In genomic region chr4:58553631-58554358, GRCm38 (mm10) we compare ENCODE assay signal across 8 mouse cellular contexts. TPM values are rescaled to one million over a fixed set of nuclear protein-coding genes. Genes with fewer than 3 reads are reported as not detected.
DNase-seq lines count a peak whose midpoint lies in the region; ATAC-seq and TF ChIP-seq lines count a peak whose summit lies in the region.

Gene Lpar1, minus strand, starts transcription at chr4:58553898.

- peak within 1 kb of the TSS; percentile 71 for H3K9ac ChIP-seq in kidney, postnatal 0 days (ENCODE audit: low read depth, low read length)
- H3K9ac ChIP-seq in embryonic facial prominence, embryonic 15.5 days: peak within 1 kb of the TSS; percentile 87
- H3K9ac ChIP-seq in hindbrain, embryonic 11.5 days (ENCODE audit: low read depth, low read length): peak within 1 kb of the TSS; percentile 65
- peak within 1 kb of the TSS; percentile 45 for H3K9ac ChIP-seq in liver, embryonic 16.5 days (ENCODE audit: low read depth, low read length)

- no peak for TF ChIP-seq CTCF in kidney, postnatal 0 days (IDR thresholded peaks at IDR 0.05; ENCODE audit: low read depth)

- H3K36me3 ChIP-seq in kidney, postnatal 0 days (ENCODE audit: insufficient read depth, low read length): no peaks in the 10 kb centered on the region
- no peaks in the 10 kb centered on the region for H3K36me3 ChIP-seq in embryonic facial prominence, embryonic 15.5 days
- no peaks in the 10 kb centered on the region for H3K36me3 ChIP-seq in hindbrain, embryonic 11.5 days (ENCODE audit: control insufficient read depth, insufficient read depth, low read length)
- no peaks in the 10 kb centered on the region for H3K36me3 ChIP-seq in liver, embryonic 16.5 days (ENCODE audit: control insufficient read depth, insufficient read depth)

- H3K4me1 ChIP-seq in kidney, postnatal 0 days (replicated peaks; ENCODE audit: insufficient read depth, low read length): no peaks in the 10 kb centered on the region
- peaks cover 27% of the 10 kb centered on the region for H3K4me1 ChIP-seq in embryonic facial prominence, embryonic 15.5 days
- 0 out of 2 replicates have a peak, but pooled peaks cover 2% of the 10 kb centered on the region for H3K4me1 ChIP-seq in hindbrain, embryonic 11.5 days (replicated peaks; ENCODE audit: control insufficient read depth, insufficient read depth, low read length)
- H3K4me1 ChIP-seq in liver, embryonic 16.5 days (ENCODE audit: control insufficient read depth, low read depth, low read length): peaks cover 3% of the 10 kb centered on the region

- 11% methylated on average over 19 of the region's 19 CpGs for WGBS in kidney, postnatal 0 days
- WGBS in embryonic facial prominence, embryonic 15.5 days: 7% methylated on average over 18 of the region's 19 CpGs
- WGBS in hindbrain, embryonic 11.5 days: 4% methylated on average over 16 of the region's 19 CpGs
- WGBS in liver, embryonic 16.5 days (ENCODE audit: insufficient replicate concordance): 7% methylated on average over 19 of the region's 19 CpGs

- ATAC-seq in kidney, postnatal 0 days (replicated peaks; ENCODE audit: low FRiP score, low read depth): peak; percentile 58
- ATAC-seq in embryonic facial prominence, embryonic 15.5 days (ENCODE audit: insufficient number of reproducible peaks, low FRiP score, low TSS enrichment, low read depth): peak; percentile 49; the same call in 1 of the 2 replicates
- ATAC-seq in hindbrain, embryonic 11.5 days (ENCODE audit: low FRiP score): peak; percentile 68
- ATAC-seq in liver, embryonic 16.5 days (ENCODE audit: low read depth): no peak

- DNase-seq in kidney, postnatal 0 days (ENCODE audit: low spot score): no peak
- no peak for DNase-seq in kidney, postnatal 36 days
- peak; percentile 91 for DNase-seq in R1 (ENCODE audit: low read depth, low spot score)
- no peak for DNase-seq in hindbrain, embryonic 11.5 days (ENCODE audit: low spot score)
- peak; percentile 46 for DNase-seq in thymus, postnatal 4 days
- DNase-seq in cerebellum, postnatal 4 days (ENCODE audit: low spot score in 2 of 2): no peak

- peak within 1 kb of the TSS; percentile 84 for H3K27ac ChIP-seq in kidney, postnatal 0 days
- H3K27ac ChIP-seq in embryonic facial prominence, embryonic 15.5 days (replicated peaks): peak within 1 kb of the TSS; percentile 97
- H3K27ac ChIP-seq in hindbrain, embryonic 11.5 days (ENCODE audit: low read depth, low read length): peak within 1 kb of the TSS; percentile 24; the same call in 1 of the 2 replicates
- H3K27ac ChIP-seq in liver, embryonic 16.5 days (ENCODE audit: low read length): no peak within 1 kb of the TSS

- no peaks in the 10 kb centered on the region for H3K27me3 ChIP-seq in kidney, postnatal 0 days (ENCODE audit: insufficient read depth, low read length)
- H3K27me3 ChIP-seq in embryonic facial prominence, embryonic 15.5 days: no peaks in the 10 kb centered on the region
- no peaks in the 10 kb centered on the region for H3K27me3 ChIP-seq in hindbrain, embryonic 11.5 days (ENCODE audit: control insufficient read depth, insufficient read depth, low read length)
- H3K27me3 ChIP-seq in liver, embryonic 16.5 days (ENCODE audit: control insufficient read depth, insufficient read depth, low read depth, low read length): peaks cover 22% of the 10 kb centered on the region

- H3K9me3 ChIP-seq in kidney, postnatal 0 days (replicated peaks; ENCODE audit: low read length): no peaks in the 10 kb centered on the region
- H3K9me3 ChIP-seq in embryonic facial prominence, embryonic 15.5 days (replicated peaks): no peaks in the 10 kb centered on the region
- no peaks in the 10 kb centered on the region for H3K9me3 ChIP-seq in hindbrain, embryonic 11.5 days (ENCODE audit: control insufficient read depth, low read length)
- no peaks in the 10 kb centered on the region for H3K9me3 ChIP-seq in liver, embryonic 16.5 days (replicated peaks; ENCODE audit: control insufficient read depth, low read length)

- peak within 1 kb of the TSS; percentile 80 for H3K4me3 ChIP-seq in kidney, postnatal 0 days (replicated peaks; ENCODE audit: low read depth, low read length)
- peak within 1 kb of the TSS; percentile 77 for H3K4me3 ChIP-seq in embryonic facial prominence, embryonic 15.5 days (replicated peaks)
- H3K4me3 ChIP-seq in hindbrain, embryonic 11.5 days (ENCODE audit: low read depth, low read length): peak within 1 kb of the TSS; percentile 69
- peak within 1 kb of the TSS; percentile 63 for H3K4me3 ChIP-seq in liver, embryonic 16.5 days (ENCODE audit: low read depth, low read length)

- peak within 1 kb of the TSS; percentile 95 for H3K4me2 ChIP-seq in kidney, postnatal 0 days (ENCODE audit: low read length)
- peak within 1 kb of the TSS; percentile 81 for H3K4me2 ChIP-seq in embryonic facial prominence, embryonic 15.5 days (replicated peaks)
- H3K4me2 ChIP-seq in hindbrain, embryonic 11.5 days (replicated peaks; ENCODE audit: low read depth, low read length): peak within 1 kb of the TSS; percentile 92
- peak within 1 kb of the TSS; percentile 74 for H3K4me2 ChIP-seq in liver, embryonic 16.5 days (ENCODE audit: low read depth, low read length)

RNA-seq across cellular contexts. Expression of gene Lpar1, which starts in this region (rescaled TPM):
- 23.1 and 24.9 TPM in 2 replicates for polyA plus RNA-seq in kidney, postnatal 0 days (2015; fragmentation: Nextera tagmentation; extraction: Ambion mirVana)
- polyA plus RNA-seq in embryonic facial prominence, embryonic 15.5 days (2015; fragmentation: Nextera tagmentation; extraction: Ambion mirVana): 90.5 and 91.8 TPM in 2 replicates
- polyA plus RNA-seq in hindbrain, embryonic 11.5 days (2014; fragmentation: Nextera tagmentation; extraction: Ambion mirVana): 51.9 and 59.1 TPM in 2 replicates
- 2.7 and 3.6 TPM in 2 replicates for polyA plus RNA-seq in liver, embryonic 16.5 days (2015; fragmentation: Nextera tagmentation; extraction: Ambion mirVana)

Comparison
In these comparisons a context has a peak if more than half of its experiments do, and no peak if none do; other contexts are left out.
1. DNase-seq: peak in R1 (single experiment) and thymus, postnatal 4 days (single experiment); none in kidney, postnatal 0 days (single experiment), kidney, postnatal 36 days (0 of 2), hindbrain, embryonic 11.5 days (single experiment) and cerebellum, postnatal 4 days (0 of 2).
2. Peak in every context shown above with its lines, with median percentiles within 50 percentile points of each other: H3K4me2 ChIP-seq, H3K4me3 ChIP-seq and H3K9ac ChIP-seq.